Mouse (Mus musculus) neural tube, embryonic 12.5 days (tissue): ENCODE measurements around the gene Ptpn9. TPM values are rescaled to one million over a fixed set of nuclear protein-coding genes. Genes with fewer than 3 reads are reported as not detected.

Experiments
- ATAC-seq: fragments of 200-750 bp; cut with Nextera tagmentation; 2 replicates; pipeline ENCODE4 v1.8.0; 2017; ENCODE audit warnings: low read depth, mild to moderate bottlenecking, moderate TSS enrichment, moderate library complexity; ENCODE audit not compliant: low FRiP score
- H3K27ac ChIP-seq: fragments of 300-500 bp; sonication (generic); 2 replicates; pipeline ENCODE4 v1.5.1; 2016
- H3K27me3 ChIP-seq: fragments of 300-500 bp; sonication (generic); replicated peaks from 2 replicates; pipeline ENCODE4 v1.6.1; 2016; ENCODE audit warnings: mild to moderate bottlenecking
- H3K36me3 ChIP-seq: fragments of 300-500 bp; sonication (generic); 2 replicates; pipeline ENCODE4 v1.6.1; 2016; ENCODE audit warnings: mild to moderate bottlenecking
- H3K4me1 ChIP-seq: fragments of 300-500 bp; sonication (generic); 2 replicates; pipeline ENCODE4 v1.6.1; 2016
- H3K4me2 ChIP-seq: fragments of 300-500 bp; sonication (generic); replicated peaks from 2 replicates; pipeline ENCODE4 v1.6.1; 2016; ENCODE audit warnings: mild to moderate bottlenecking
- H3K4me3 ChIP-seq: fragments of 300-500 bp; sonication (generic); 2 replicates; pipeline ENCODE4 v1.5.1; 2016
- H3K9ac ChIP-seq: fragments of 300-500 bp; sonication (generic); 2 replicates; pipeline ENCODE4 v1.6.1; 2016; ENCODE audit warnings: mild to moderate bottlenecking
- H3K9me3 ChIP-seq: fragments of 300-500 bp; sonication (generic); 2 replicates; pipeline ENCODE4 v1.6.1; 2016; ENCODE audit warnings: mild to moderate bottlenecking
- WGBS: fragments of 180-500 bp; shearing (Covaris S2); methylation state at CpG from one replicate; pipeline ENCODE4 v1.1.7; 2016; 5-methylcytosine and 5-hydroxymethylcytosine counted together
- polyA plus RNA-seq: library from polyadenylated mRNA; unstranded; fragments of >200 nt; fragmentation: Nextera tagmentation; extraction: Ambion mirVana; gene quantifications from 2 replicates; pipeline ENCODE4 v1.2.1, GENCODE M21; 2016

The Ptpn9 gene
- polyA plus RNA-seq, 1 experiment from 2014 or later: 35.9 TPM

DNA sequence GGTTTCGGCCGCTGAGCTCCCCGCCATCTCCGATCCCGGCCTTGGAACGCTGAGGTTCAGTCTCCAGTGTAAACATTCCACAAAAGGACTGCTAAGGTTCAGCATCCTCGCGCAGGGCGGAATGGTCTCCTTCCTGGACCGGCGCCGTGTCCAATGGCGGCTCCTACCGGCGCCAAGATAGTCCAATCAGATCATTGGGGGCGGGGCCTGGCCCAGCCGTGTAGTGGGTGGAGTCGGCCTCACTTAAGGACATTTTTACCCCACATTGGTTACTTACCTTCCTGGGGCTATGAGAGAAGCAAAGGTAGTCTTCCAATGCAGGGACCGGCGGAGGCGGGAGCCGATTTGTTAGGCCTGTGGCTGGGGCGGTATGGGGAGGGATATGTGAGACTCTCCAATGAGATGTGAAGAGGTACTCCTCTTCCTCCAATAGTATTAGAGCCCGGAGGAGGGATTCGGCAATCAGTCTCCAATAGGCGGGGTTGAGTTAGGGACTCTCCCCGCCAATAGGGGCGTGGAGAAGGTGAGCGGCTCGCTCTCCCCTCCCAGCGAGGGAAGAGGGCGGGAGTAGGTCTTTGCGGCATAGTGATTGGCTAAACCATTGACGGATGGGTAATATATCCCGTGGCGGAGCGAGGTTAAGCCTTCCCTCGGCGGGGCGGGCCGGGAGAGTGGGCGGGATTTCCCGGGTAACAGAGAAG, 81.1 kb downstream of the Ptpn9 start:
- Histone ChIP-seq H3K36me3 (no peaks in the 10 kb centered on the region), H3K9ac (peak overlapping the region; percentile 92), H3K4me1 (peaks cover 23% of the 10 kb centered on the region), H3K4me3 (peak overlapping the region; percentile 91), H3K4me2 (peak overlapping the region; percentile 94), H3K9me3 (no peaks in the 10 kb centered on the region), H3K27me3 (no peaks in the 10 kb centered on the region), H3K27ac (peak overlapping the region; percentile 98)
- under 1% methylated on average over 43 of the region's 43 CpGs for WGBS
- ATAC-seq: peak; percentile 89

DNA sequence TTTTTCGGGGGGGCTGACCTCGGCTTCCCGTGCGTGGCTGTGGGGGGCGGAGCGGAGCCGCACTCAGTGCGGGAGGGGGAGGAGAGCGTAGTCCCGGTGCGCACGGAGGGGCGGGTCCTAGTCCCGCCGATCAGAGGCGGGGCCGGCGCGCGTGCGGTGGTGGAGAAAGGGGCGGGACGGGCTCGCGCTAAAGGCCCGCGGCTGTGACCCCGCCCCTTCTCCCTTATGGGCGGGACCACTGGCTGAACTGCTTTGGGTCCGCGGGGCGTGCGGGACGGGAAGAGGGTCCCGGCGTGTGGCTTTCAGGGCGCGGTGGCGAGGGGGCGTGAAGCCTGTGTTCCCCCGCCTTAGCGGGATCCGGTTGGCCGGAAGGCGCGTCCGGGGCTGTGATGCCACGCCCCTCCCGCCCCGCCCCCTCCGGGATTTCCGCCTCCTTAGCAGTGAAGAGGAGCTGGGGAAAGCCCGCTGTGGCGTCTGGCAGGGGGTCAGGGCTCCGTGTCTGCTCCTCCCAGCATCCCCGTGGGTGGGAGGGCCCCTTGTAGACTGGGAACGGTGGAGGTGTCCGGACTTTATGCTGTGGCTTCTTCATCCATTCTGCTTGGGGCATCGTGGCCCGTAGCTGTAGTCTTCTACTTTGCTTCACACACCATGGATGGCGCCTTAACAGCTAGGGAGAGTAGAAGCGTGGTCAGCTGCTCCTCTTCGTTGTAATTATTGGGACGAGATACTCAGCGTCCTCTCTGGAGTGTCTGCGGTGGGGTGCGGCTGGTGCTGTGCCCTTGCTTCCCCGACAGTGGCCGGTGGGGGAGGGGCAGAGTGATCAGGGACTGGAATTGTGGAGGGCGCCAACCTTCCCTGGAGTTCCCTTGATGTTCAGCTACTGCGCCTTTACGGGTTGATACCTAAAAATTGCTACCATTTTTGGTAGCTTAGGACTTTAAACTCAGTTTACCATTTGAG, 82.3 kb downstream of the Ptpn9 start:
- Histone ChIP-seq H3K27ac (peak overlapping the region; percentile 98), H3K36me3 (no peaks in the 10 kb centered on the region), H3K4me2 (peak overlapping the region; percentile 94), H3K4me1 (peaks cover 20% of the 10 kb centered on the region), H3K9ac (peak overlapping the region; percentile 92), H3K9me3 (no peaks in the 10 kb centered on the region), H3K27me3 (no peaks in the 10 kb centered on the region), H3K4me3 (peak overlapping the region; percentile 91)
- ATAC-seq: peak; percentile 26
- under 1% methylated on average over 72 of the region's 72 CpGs for WGBS

DNA sequence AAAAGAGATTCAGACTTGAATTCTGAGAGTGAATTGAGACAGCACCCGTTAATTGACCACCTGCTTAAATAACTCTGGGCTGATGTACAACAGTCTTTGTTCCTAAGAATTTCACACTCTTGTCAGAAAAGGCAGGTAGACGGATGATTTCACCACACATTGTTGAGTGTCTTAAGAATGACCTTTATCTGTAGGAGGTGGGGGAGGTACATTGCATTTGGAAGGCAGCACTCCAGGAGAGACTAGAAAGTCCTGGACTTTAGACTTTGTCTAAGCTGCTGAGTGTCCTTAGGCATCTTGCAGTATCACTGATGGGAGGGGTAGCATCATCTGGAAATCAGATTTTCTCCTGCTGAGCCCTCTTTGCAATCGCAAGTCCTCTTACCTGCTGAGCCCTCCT, 87.5 kb downstream of the Ptpn9 start:
- peaks cover 6% of the 10 kb centered on the region; the same call in 1 of the 2 replicates for H3K4me1 ChIP-seq
- H3K4me2 ChIP-seq: no peak overlapping the region
- no peak for ATAC-seq
- no peak overlapping the region for H3K9ac ChIP-seq
- no peak overlapping the region for H3K4me3 ChIP-seq
- 77% methylated on average over 3 of the region's 3 CpGs for WGBS
- peaks cover 8% of the 10 kb centered on the region; the same call in 1 of the 2 replicates for H3K36me3 ChIP-seq
- H3K27ac ChIP-seq: no peak overlapping the region
- no peaks in the 10 kb centered on the region for H3K9me3 ChIP-seq
- H3K27me3 ChIP-seq: no peaks in the 10 kb centered on the region

Other genes starting within 250 kb of the Ptpn9 start
- gene Lingo1, start 198.5 kb upstream of the Ptpn9 start, polyA plus RNA-seq: 44.2 and 47.8 TPM in 2 replicates
- not detected in 2 replicates for gene Odf3l1, start 130.2 kb upstream of the Ptpn9 start, polyA plus RNA-seq
- gene Cspg4, start 129.9 kb upstream of the Ptpn9 start, polyA plus RNA-seq: 5.3 and 5.8 TPM in 2 replicates
- gene Snx33, start 66.6 kb upstream of the Ptpn9 start, polyA plus RNA-seq: 5.6 and 6.5 TPM in 2 replicates
- 67.8 and 71.7 TPM in 2 replicates for gene Imp3, start 57.4 kb upstream of the Ptpn9 start, polyA plus RNA-seq
- gene Snupn, start 44.0 kb upstream of the Ptpn9 start, polyA plus RNA-seq: 28.2 and 28.7 TPM in 2 replicates
- 33.0 and 33.7 TPM in 2 replicates for gene Sin3a, start 77.1 kb downstream of the Ptpn9 start, polyA plus RNA-seq
- gene Man2c1, start 135.8 kb downstream of the Ptpn9 start, polyA plus RNA-seq: 64.4 and 64.6 TPM in 2 replicates
- gene Neil1, start 153.4 kb downstream of the Ptpn9 start, polyA plus RNA-seq: 8.5 and 9.1 TPM in 2 replicates
- gene Commd4, start 163.4 kb downstream of the Ptpn9 start, polyA plus RNA-seq: 133 and 139 TPM in 2 replicates
- 0.08 TPM in 1 of 2 replicates, not detected in the other for gene Trcg1, start 241.6 kb downstream of the Ptpn9 start, polyA plus RNA-seq